Mouse (Mus musculus): Measurements from ENCODE around the gene Hs3st3a1.

The Hs3st3a1 gene

DNA sequence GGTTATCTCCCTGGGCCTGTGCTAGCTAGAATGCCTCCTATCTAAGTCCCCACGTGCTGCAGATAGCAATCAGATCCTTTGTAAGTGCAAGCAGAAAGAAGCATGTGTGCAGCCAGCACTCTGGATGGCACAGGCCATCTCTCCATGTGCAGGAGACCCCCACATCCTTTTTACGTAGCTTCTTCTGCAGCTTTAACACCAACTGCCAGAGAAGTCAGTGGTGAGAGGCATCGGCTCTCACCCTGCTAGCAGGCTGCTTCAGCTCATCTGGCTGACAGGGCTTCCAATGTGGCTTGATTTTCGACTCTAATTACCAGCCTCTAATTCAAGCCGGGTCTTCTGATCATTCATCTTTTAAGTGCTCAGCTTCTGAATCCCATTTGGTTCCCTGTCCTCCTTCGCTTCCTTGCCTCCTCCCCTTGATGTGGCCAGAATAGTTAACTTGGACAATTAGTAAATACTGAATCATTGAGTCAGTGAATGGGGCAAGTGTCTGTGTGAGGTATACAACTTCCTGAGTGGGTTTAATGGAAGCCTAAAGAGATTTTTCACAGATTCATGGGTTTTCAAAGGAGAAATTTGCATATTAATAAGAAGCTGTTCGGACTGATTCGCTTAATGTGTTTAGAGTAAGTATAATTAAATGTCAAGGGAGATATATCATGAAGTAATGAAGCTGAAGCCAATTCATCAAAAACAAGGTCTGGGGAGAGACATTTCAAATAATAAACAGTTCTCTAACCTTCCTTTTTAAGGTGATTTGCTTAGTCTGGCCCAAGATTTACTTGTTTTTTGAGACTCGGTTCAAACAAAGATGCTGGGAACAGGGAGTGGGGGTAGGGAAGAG lies 54.7 kb downstream of the Hs3st3a1 start:
- DNase-seq (ENCODE audit: low spot score in 2 of 2): no peak

DNA sequence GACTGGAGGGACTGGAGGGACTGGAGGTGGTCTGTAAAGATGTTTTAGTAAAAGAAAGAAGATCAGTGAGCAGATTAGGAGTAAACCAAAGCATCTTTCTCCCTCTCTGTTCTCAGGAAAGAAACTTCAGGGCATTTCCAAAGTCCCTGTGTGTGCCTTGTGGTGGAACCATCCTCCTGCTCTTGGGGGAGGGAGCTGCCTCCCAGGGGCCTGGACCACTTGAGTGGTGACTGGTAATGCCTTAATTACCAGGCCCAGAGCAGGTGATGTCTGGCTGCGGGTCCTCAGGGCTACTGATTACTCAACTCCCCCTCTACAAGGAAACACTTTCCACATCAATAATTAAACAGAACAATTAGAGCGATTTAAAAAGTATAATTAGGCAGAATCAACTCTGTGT lies 59.3 kb downstream of the Hs3st3a1 start:
- DNase-seq (ENCODE audit: low spot score in 2 of 2): no peak

DNA sequence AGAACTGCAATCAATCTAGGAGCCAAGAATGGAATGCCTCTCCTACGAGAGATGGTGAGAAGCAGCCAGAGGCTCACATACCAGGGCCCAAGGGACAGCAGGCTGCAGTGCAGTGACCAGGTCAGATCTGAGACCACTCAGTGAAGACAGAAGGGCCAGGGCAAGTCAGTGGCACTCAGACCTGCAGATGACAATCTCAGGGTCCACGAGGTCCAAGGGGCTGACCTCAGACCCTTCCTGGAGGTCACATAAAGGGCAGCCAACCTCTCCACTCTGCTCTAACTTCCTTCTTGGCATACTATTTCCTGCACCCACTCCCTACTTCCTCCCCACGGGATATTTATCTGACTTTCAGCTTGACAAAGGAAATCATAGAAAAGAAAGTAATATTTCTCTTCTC lies 60.8 kb downstream of the Hs3st3a1 start:
- DNase-seq (ENCODE audit: low spot score in 2 of 2): no peak

DNA sequence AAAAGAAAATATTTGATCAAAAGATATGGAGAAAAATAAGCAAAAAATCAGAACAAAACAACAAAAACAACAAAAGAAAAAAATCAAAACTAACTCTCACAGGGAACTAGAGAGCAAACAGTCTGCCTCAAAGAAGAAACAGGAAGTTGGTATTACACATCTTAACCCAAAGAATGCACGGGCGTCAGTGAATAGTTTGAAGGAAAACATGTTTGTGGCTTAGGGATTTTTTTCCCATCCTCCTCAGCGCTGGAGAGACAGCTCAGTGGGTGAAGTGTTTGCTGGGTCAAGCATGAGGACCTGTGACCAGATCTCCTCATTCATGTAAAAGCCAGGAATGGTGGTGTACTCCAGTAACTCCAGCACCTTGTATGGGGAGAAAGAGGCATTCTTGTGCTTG lies 61.5 kb downstream of the Hs3st3a1 start:
- no peak for DNase-seq (ENCODE audit: low spot score in 2 of 2)

DNA sequence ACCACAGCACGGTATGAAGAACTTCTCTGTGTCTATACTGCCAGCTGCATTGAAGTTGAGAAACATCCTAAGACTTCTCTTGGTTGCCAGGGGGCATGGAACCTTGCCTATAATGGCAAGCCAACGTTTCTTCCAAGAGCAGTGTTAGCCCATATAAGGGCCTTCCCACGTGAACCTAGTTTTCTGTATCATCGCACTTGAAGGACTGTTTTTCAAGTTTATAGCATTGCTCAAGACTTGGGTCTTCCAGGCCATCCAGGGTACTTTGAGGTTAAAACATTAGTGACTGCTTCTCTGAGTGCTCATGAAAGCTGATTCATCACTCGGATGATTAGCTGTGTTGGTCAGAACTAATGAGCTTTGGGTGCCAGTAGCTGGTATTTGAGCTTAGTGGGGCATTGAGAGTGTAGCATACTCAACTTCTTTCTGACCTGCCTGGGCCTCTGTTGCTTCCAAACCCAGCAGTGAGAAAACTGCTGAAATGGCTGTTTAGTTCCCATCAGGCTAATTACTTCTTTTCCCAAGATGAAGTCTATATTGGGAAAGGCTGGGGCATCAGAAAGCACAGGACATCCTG lies 65.5 kb downstream of the Hs3st3a1 start:
- peak; percentile 14 to 32 for DNase-seq (ENCODE audit: low spot score in 2 of 2)

DNA sequence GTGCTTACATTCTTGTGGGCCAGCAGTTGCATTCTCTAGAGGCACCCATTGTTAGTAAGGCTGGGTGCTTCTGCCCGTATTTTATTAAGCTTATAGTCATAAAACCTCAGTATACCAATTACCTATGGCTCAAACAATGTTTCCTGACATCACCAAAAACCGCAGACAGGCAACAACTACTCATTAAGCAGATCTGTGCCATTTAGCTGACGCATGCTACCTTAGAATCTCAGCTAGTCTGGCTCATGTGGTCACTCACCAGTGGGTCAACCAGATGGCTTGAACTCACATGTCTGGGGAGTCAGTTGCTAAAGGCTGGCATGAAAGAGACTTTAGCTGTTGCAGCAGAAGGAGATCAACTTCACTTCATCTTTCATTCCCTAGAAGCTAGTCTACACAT lies 67.9 kb downstream of the Hs3st3a1 start:
- DNase-seq (ENCODE audit: low spot score in 2 of 2): no peak

DNA sequence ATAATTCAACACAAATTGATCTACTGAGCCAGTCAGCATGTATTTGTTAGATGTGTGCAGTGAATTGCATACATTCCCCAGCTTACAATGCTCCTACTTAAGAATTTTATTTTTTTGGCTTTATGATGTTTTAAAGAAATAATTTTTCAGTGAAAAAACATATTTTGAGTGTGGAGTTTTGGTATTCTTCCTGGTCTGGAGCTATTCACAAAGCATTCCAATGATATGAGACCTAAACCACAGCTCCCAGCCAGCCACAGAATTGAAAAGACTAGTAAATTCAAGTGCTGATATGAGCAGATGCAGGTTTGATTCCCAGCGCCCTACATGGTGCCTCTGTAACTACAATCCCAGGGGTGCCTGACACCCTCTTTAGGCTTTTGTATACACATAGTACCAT lies 70.8 kb downstream of the Hs3st3a1 start:
- DNase-seq (ENCODE audit: low spot score in 2 of 2): no peak

DNA sequence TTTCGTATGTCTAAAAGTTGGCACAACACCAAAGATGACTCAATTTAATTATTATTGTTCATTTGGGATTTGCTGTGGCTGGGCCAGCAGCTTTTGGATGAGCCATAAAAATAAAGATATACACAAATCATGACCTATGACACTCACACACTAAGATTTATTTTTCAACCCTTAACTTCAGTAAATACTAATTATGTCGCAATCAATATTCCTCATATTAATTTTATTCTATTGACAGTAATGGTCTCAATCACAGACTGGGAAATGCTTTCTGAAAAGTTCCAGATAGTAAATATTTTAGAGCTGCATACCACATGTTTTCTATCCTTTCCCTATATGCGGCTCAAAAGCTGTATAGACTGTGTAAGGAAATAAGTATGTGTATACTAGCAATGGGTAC lies 71.9 kb downstream of the Hs3st3a1 start:
- DNase-seq (ENCODE audit: low spot score in 2 of 2): no peak

DNA sequence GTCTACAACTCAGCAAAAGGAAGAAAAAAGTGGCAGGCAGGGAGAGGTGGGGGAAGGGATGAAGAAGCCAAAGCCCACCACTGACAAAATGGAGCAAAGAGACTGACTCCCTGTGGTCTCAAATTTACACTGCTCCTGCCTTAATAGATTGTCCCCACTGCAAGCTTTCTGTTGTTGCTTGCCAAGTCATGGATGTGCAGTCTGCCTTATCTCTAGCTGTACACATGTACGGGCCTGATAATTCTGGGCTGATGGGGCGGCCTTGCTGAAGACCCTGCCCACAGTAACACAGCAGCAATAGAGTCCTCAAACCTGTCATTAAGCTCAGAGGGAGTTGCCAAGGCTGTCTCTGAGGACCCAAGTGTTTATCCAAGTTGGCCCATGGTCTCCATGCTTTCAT lies 74.0 kb downstream of the Hs3st3a1 start:
- DNase-seq (ENCODE audit: low spot score in 2 of 2): no peak

DNA sequence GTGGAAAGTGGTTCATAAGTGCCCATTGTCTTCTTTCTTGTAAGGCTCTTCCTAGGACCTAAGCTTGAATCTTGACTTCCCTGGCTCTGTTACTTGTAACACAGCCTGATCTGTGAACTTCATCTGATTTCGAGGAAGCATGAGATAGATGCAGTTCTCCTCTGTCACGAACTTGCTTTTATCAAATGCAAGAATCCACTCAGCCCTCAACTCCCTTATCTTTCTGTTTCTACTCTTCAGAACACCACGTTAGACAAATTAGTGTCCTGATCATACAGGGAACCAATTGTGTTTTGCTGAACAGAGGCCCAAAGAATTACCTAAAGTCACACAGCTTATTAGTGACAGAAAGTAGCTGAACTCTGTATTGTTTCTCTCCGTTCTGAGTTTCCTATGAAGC lies 77.2 kb downstream of the Hs3st3a1 start:
- no peak for DNase-seq (ENCODE audit: low spot score in 2 of 2)

DNA sequence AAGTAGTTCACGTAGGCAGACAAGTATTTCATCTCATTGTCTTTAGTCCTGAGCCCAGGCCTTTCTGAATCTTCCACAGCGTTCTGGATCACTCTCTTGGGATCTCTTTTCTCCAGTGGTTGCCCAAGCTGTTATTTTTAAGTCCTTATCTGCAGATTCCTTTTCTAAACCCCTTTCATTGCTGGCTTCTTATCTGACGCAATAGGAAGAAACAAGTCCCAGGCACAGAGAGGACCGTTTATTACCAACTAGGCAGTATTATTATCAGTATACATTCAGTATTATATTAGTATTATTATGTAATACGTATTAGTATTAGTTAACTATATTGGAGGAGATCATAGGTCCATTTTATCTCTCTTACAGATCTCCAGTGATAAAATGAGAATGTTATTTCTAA lies 78.3 kb downstream of the Hs3st3a1 start:
- DNase-seq (ENCODE audit: low spot score in 2 of 2): no peak

DNA sequence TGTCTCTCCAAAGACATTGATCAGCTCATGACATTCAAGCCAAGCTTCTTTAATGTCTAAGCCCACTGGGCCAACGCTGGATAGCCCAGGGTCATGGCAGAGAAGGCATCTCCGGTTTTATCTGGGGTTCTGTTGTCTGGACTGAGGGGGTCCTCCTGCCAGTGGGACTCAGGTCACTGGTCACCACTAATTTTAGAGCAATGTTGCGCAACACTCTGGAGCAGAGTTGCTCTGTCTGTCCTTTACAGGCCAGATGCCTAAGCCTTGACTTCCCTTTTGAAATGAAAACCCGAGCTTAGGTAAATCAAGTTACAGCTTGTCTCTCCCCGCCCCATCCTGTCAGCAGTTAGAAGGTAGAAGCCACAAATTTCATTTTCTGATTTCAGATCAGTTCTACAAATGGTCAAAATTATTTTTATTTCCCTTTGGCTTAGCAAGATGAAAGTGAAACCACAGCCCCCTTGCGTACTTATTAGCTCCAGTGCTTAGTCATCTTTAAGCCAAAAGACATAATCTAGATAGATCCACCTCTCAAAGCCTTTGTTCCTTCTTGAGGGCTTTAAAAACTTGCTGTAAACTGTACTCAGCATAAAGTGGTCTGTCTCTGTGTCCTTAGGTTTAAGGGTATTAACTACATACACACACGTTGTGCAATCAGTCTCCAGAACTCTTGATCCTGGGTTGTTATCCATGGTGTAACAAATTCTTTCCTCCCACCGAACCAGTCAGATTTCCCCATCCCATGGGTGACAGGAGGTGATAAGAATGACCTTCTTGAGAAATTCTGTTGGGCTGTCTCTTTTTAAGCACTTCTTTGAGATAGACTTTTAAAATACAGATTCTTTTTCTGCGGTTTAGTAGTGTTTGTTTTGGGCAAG lies 81.8 kb downstream of the Hs3st3a1 start:
- DNase-seq (ENCODE audit: low spot score in 2 of 2): no peak

DNA sequence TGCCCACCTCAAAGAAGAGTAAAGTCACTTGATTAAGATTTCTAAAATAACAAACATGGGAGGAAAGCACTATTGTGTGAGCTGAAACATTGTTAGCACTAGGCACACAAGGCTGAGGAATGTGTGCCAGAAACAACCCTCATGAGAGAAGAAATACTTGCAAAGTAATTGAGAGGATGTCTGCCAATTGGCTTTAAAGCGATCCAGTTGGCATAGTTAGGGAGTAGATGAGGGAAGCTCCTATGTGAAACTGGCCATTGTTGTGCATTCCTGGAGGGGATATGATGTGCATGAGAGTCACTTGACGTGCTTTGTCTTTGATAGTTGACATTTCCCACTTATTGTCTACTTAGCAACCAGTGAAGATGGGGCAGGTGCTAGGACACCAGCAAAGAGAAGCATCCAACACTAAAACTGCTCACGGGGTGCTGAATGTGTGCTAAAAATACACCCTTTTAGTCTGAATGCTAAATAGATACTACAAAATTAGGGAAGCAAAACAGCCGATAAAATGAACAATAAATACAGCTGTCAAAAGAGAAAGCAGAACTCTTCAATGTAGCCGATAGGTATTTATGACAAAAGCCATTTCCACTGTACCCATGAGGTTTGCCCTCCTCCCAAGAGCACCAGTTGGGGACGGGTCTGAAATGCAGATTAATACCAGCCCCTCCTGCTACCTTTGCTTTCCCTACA lies 83.2 kb downstream of the Hs3st3a1 start:
- DNase-seq (ENCODE audit: low spot score in 2 of 2): no peak

DNA sequence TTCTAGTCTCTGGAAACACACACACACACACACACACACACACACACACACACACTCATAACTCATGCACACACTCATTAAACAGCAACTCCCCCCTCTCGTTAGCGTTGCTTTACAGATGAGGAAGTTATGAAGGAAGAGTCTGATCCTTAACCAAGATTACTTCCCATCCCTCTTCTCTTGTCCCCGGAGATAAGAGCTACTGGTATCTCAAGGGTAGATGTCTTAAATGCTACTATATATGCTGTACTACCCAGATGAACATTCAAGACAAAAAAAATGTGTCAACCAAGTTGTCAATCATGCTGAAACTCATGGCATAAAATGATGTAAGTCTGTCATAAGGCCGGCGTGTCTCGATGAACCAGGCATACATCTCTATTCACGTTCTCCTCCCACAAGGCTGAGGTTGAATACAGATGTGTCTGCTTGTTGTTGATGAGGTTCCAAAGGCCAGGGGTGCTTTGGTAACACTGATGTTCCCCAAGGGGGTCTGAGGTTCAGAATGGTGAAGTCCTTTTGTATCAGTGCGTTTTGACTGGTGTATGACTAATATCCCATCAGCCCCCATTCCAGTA lies 89.0 kb downstream of the Hs3st3a1 start:
- no peak for DNase-seq (ENCODE audit: low spot score in 2 of 2)

DNA sequence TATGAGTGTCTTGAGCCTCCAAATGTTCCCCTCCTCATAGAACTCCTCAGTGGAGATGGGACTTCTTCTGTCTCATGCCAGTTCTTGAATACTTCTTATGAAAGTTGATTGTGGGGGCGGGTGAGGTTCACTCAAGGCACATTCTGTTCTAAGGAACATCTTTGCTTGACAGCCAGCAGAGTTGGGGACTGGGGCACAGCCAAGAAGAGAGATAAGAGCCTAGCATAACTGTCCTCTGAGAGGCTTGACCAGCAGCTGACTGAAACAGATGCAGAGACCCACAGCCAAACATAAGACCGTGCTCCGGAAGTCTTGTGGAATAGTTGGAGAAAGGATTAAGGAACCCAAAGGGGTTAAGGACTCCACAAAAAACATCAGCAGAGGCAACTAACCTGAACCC lies 102.1 kb downstream of the Hs3st3a1 start:
- DNase-seq (ENCODE audit: low spot score in 2 of 2): no peak

DNA sequence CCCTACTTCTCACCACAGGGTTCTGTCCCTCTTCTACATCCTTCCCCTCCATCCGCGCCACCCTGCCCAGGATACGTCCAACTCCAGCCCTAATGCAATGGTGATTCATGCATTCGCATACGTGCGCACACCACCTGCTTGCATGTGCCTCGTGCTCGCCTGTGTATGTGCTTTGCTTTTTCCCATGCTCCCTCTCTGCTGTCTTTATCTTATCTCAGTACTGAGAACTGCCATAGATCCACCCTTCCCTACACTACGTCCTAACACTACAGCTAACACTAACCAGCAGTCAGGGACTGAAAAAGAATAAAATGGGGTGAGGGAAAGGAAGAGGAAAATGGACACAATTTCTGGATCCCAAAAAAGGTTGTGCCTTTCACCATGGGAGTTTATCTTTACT lies 106.7 kb downstream of the Hs3st3a1 start:
- DNase-seq (ENCODE audit: low spot score in 2 of 2): no peak

DNA sequence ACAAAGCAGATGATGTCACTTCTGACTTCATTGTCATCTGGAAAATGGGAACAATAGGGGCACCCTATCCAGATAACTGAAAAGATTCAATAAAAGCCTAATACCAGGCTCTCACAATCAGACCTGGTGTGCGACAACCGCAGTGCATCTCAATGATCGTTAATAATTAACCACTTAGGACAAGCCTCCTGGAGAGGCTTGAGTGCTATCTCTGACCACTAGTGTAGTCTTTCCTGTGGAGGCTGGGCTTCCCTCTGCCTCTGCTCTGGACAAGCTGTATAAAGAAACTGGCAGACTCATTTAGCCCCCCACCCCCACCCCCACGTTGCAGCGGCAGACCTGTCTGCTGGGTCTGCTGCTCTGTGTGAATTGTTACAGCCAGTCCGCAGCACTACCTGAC lies 107.2 kb downstream of the Hs3st3a1 start:
- DNase-seq (ENCODE audit: low spot score in 2 of 2): no peak

DNA sequence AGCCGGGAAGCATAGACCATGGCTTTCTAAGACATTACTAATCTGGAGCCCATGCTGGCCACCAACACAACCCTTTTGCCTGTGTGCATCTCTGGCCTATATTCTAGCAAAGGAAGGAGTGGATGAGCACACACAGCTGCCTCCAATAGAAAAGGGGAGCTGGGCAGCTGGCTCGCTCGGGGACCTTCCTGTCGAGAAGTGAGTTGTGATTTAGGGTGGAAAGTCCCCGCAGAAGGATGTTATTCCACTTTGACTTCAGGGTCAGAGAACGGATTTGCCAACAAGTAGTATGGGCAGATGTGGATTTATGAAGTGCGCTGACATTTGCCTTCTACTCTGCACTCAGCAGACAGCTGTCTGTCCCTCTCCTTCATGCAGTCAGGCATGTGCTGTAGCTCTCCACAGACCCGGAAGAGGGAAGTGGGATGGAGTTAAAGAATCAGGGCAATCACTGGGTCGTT lies 108.1 kb downstream of the Hs3st3a1 start:
- no peak for DNase-seq (ENCODE audit: low spot score in 2 of 2)

DNA sequence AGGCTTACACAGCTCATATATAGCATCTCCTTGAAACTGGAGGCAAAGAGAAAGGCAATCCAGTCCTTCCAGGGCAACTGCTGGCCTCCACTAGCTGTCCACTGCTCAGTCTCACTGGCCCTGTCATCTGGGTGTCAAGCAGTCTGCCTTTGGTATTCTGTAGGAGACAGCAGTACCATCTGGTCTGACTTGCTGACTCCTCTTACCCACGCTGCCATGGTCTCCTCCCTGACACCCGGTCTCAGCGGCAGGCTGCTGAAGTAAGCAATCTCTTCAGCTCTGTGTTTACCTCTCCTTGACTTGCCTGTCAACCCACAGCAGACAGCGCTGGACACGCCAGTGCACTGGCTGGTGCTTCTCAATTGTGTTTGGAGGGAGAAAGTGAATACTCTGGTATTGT lies 109.1 kb downstream of the Hs3st3a1 start:
- DNase-seq (ENCODE audit: low spot score in 2 of 2): no peak

DNA sequence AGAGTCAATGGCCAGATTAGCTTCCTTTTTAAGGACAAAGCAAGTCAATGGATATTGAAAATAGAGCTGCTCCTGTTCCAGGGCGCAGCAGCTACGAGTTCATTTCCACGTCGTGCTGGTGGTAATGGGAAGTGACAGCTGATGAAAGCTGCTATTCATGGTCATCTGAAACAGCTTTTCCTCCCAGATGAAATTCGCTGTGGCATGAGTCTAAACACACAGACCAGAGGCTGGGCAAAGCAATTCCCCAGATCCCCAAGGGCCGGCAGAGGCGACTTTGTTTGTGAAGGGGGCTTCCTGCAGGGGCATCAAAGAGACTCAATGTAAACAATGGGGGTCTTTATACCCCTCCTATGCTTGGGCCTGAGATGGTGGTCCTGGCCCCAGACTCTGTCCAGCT lies 114.2 kb downstream of the Hs3st3a1 start:
- no peak for DNase-seq (ENCODE audit: low spot score in 2 of 2)

DNA sequence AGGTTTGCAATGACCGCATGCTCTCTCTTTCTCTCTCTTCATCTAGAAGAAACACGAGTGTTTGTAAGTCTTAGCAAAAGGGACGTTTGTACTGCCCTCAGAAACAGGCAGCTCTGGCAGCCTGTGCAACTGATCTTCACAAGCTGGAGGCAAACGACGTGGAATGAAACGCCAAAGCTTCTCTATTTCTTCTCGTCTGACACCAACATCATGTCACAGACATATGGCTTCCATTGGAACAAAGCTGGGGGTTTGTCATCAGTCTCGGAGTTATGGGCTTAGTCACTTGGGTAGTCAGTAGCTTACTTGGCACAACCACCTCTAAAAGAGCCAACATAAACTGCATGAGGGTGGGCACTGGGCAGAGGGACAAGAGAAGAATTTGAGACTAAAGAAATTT lies 114.8 kb downstream of the Hs3st3a1 start:
- no peak for DNase-seq (ENCODE audit: low spot score in 2 of 2)

DNA sequence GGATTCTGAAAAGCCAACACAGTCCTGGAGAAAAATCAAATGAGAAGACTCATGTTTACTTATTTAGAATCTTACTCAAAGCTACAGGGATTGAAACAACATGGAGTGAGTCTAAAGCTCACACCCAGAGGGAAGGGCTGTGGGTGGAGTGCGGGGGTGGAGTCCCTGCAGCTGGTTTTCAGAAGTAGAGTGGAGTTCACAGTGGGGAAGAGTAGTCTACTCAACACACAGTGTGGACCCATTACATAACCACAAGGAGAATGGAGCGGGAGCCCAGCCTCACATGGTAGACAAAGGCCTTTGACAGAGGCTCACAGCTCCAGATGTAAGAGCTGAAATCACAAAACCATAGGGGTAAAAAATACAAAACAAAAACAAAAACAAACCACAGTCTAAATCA lies 123.2 kb downstream of the Hs3st3a1 start:
- DNase-seq (ENCODE audit: low spot score in 2 of 2): no peak

Data from left cerebral cortex, adult 9 months (tissue).